Mouse (Mus musculus) lung, postnatal 0 days (tissue): ENCODE data around the gene Olfr548-ps1. TPM values are rescaled to one million over a fixed set of nuclear protein-coding genes. Genes with fewer than 3 reads are reported as not detected.
A peak's percentile ranks its signal among the peaks of the same experiment; 100 is the strongest.

Experiments
- ATAC-seq: fragments of 200-750 bp; cut with Nextera tagmentation; 2 replicates; pipeline ENCODE4 v1.8.0; 2017; ENCODE audit warnings: moderate library complexity
- DNase-seq: peaks from one replicate; pipeline ENCODE4 v3.0.0-alpha.2; 2016; ENCODE audit warnings: low spot score
- H3K27ac ChIP-seq: fragments of 300-500 bp; sonication (generic); 2 replicates; pipeline ENCODE4 v1.5.1; 2014; ENCODE audit warnings: antibody characterized with exemption, mild to moderate bottlenecking, low read length, mixed read lengths
- H3K27me3 ChIP-seq: fragments of 300-500 bp; sonication (generic); replicated peaks from 2 replicates; pipeline ENCODE4 v1.6.1; 2014; ENCODE audit warnings: low read length, mixed read lengths; ENCODE audit not compliant: insufficient read depth
- H3K36me3 ChIP-seq: fragments of 300-500 bp; sonication (generic); 2 replicates; pipeline ENCODE4 v1.6.1; 2014; ENCODE audit warnings: low read length, mixed read lengths; ENCODE audit not compliant: insufficient read depth
- H3K4me1 ChIP-seq: fragments of 300-500 bp; sonication (generic); 2 replicates; pipeline ENCODE4 v1.6.1; 2014; ENCODE audit warnings: antibody characterized with exemption, low read depth, low read length, mixed read lengths; ENCODE audit not compliant: insufficient read depth
- H3K4me2 ChIP-seq: fragments of 300-500 bp; sonication (generic); replicated peaks from 2 replicates; pipeline ENCODE4 v1.6.1; 2014; ENCODE audit warnings: low read depth, mild to moderate bottlenecking, low read length, moderate library complexity, mixed read lengths
- H3K4me3 ChIP-seq: fragments of 300-500 bp; sonication (generic); 2 replicates; pipeline ENCODE4 v1.5.1; 2014; ENCODE audit warnings: low read depth, low read length
- H3K9ac ChIP-seq: fragments of 300-500 bp; sonication (generic); replicated peaks from 2 replicates; pipeline ENCODE4 v1.6.1; 2014; ENCODE audit warnings: low read depth, mild to moderate bottlenecking
- H3K9me3 ChIP-seq: fragments of 300-500 bp; sonication (generic); 2 replicates; pipeline ENCODE4 v1.6.1; 2016; ENCODE audit warnings: low read length, mixed read lengths
- CTCF ChIP-seq: IDR thresholded peaks from 2 replicates; pipeline ENCODE4 v1.5.1; 2016; ENCODE audit warnings: antibody characterized with exemption, mild to moderate bottlenecking
- EP300 ChIP-seq: IDR thresholded peaks from 2 replicates; pipeline ENCODE4 v1.6.1; 2016; ENCODE audit warnings: antibody characterized with exemption, mild to moderate bottlenecking, control low read depth
- WGBS: fragments of 180-500 bp; shearing (Covaris S2); extraction: QIAGEN DNeasy Blood & Tissue Kit; methylation state at CpG from one replicate; pipeline ENCODE4 v1.1.7; 2014; 5-methylcytosine and 5-hydroxymethylcytosine counted together
- polyA plus RNA-seq: library from polyadenylated mRNA; unstranded; fragments of >200 nt; fragmentation: Nextera tagmentation; extraction: Ambion mirVana; gene quantifications from 2 replicates; pipeline ENCODE4 v1.2.1, GENCODE M21; 2015

The Olfr548-ps1 gene
- polyA plus RNA-seq, 1 experiment from 2014 or later, result not detected

DNA sequence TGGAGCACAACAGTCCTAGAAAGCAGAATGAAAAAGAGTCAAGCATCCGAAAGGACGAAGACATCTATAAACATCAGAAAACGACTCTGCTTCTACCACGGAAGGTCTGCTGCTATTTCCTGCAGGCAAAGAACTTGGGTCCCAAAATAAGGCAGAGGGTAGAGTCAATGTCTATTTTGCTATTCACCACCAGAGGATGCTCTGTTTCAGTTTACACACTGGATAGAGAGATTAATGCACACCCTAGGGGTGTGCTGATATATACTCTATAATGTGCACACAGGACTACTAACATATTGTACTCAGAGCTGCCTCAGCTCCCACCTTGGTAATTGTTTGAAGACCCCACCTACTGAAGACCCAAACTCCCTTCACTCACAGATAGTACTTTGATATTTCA is 25.5 kb downstream of the Olfr548-ps1 start:
- H3K36me3 ChIP-seq, result 0 out of 2 replicates have a peak, but pooled peaks cover 9% of the 10 kb centered on the region
- H3K4me1 ChIP-seq, result no peaks in the 10 kb centered on the region; the same call in none of the 2 replicates
- H3K9me3 ChIP-seq, result no peaks in the 10 kb centered on the region
- no peak overlapping the region for H3K4me2 ChIP-seq
- DNase-seq (no peak), ATAC-seq (no peak)
- 79% methylated on average over 4 of the region's 4 CpGs for WGBS
- no peaks in the 10 kb centered on the region for H3K27me3 ChIP-seq
- no peak overlapping the region for H3K27ac ChIP-seq
- no peak overlapping the region for H3K9ac ChIP-seq
- TF ChIP-seq CTCF, result peak; percentile 35
- TF ChIP-seq EP300, result no peak
- no peak overlapping the region for H3K4me3 ChIP-seq

DNA sequence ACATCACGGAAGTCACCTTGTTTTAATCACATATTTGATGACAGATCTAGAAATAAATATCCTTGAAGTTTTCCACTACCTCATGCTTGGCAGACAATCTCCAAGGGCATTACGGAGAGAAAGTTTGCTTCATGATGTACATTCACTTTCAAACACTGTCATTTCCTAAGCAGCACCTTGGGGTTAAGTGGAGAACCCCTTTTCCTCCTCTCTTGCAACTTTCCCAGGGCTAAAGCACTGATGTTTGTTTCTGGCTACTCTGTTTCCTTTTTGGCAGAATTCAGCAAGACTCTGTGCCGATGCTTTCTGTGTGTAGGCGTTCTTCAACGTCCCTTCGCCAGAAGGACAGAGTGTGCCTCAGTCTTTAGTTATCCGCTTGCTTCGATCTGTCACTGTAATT is 30.4 kb downstream of the Olfr548-ps1 start, which contains the start of gene Olfr550:
Olfr550 (plus strand) TSS at position 301 of the 400 bp plus-strand sequence.
- ATAC-seq, result no peak
- Histone ChIP-seq H3K9me3 (no peaks in the 10 kb centered on the region), H3K4me3 (no peak within 1 kb of the TSS), H3K27me3 (no peaks in the 10 kb centered on the region), H3K27ac (no peak within 1 kb of the TSS), H3K4me1 (no peaks in the 10 kb centered on the region), H3K36me3 (no peaks in the 10 kb centered on the region), H3K4me2 (no peak within 1 kb of the TSS), H3K9ac (no peak within 1 kb of the TSS)
- 82% methylated on average over 8 of the region's 8 CpGs for WGBS
- TF ChIP-seq EP300 (no peak), CTCF (no peak)
- no peak for DNase-seq

DNA sequence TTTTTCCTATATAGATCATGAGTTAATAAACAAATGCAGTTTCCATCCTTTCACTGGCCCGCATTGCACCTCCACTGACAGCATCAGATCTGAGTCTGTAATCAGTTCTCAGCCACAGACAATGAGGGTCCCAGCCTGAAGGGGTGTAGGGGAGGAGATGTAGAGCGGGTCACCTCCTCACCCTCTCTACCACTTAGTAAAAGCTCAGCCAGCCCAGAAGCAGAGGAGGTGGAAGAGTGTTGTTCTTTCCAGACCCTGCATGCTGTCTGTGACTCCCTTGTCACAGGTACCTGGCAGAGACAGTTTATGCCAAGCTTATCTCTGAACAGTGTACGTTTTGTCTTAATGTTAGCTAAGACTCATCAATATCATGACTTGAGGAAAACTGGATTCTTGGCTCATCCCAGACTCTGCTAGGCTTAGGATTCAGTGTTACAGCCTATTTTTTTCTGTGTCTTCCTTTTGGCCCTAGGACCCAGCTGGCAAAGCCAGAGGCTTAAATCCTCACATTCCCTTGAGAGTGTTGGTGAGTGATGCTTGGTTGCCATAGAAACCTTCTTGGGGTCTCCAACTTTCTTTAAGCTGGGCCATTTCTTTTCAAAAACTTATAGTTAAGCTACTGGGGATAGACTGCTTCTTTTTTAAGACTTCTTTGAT is 32.6 kb downstream of the Olfr548-ps1 start:
- Histone ChIP-seq H3K4me1 (no peaks in the 10 kb centered on the region), H3K9me3 (no peaks in the 10 kb centered on the region), H3K4me3 (no peak overlapping the region), H3K4me2 (no peak overlapping the region), H3K36me3 (no peaks in the 10 kb centered on the region), H3K9ac (no peak overlapping the region), H3K27me3 (no peaks in the 10 kb centered on the region), H3K27ac (no peak overlapping the region)
- TF ChIP-seq EP300 (no peak), CTCF (no peak)
- 64% methylated on average over 3 of the region's 3 CpGs for WGBS
- no peak for DNase-seq
- ATAC-seq, result no peak

GRCm38 (mm10) chr7:102575998-102576397 is 35.3 kb downstream of the Olfr548-ps1 start:
- Histone ChIP-seq H3K9ac (no peak overlapping the region), H3K27ac (no peak overlapping the region), H3K27me3 (no peaks in the 10 kb centered on the region), H3K9me3 (no peaks in the 10 kb centered on the region), H3K4me2 (no peak overlapping the region), H3K4me3 (no peak overlapping the region), H3K4me1 (no peaks in the 10 kb centered on the region), H3K36me3 (no peaks in the 10 kb centered on the region)
- DNase-seq (no peak), ATAC-seq (no peak)
- 55% methylated on average over 6 of the region's 6 CpGs for WGBS
- TF ChIP-seq EP300 (no peak), CTCF (no peak)

- TF ChIP-seq EP300 (no peak), CTCF (no peak)
These were observed 51.1 kb downstream of the Olfr548-ps1 start, which contains the start of gene Olfr551 for GRCm38 (mm10) chr7:102591786-102592185. TSS of gene Olfr551 (minus strand) at chr7:102591886.

More at GRCm38 (mm10) chr7:102591786-102592185, 51.1 kb downstream of the Olfr548-ps1 start, which contains the start of gene Olfr551:
- DNase-seq, result no peak
- no peak within 1 kb of the TSS for H3K4me2 ChIP-seq
- 89% methylated on average over 3 of the region's 3 CpGs for WGBS
- no peaks in the 10 kb centered on the region for H3K4me1 ChIP-seq
- H3K27ac ChIP-seq, result no peak within 1 kb of the TSS
- H3K9me3 ChIP-seq, result no peaks in the 10 kb centered on the region
- H3K9ac ChIP-seq, result no peak within 1 kb of the TSS
- H3K36me3 ChIP-seq, result no peaks in the 10 kb centered on the region
- H3K27me3 ChIP-seq, result no peaks in the 10 kb centered on the region
- H3K4me3 ChIP-seq, result no peak within 1 kb of the TSS
- no peak for ATAC-seq

Other genes with a start within 250 kb of the Olfr548-ps1 start
- gene Rrm1, start 99.2 kb upstream of the Olfr548-ps1 start, polyA plus RNA-seq, result 20.7 and 25.2 TPM in 2 replicates
- not detected in 2 replicates for gene Olfr543, start 59.2 kb upstream of the Olfr548-ps1 start, polyA plus RNA-seq
- not detected in 2 replicates for gene Olfr544, start 52.6 kb upstream of the Olfr548-ps1 start, polyA plus RNA-seq
- gene Olfr545, start 41.3 kb upstream of the Olfr548-ps1 start, polyA plus RNA-seq, result not detected in 2 replicates
- not detected in 2 replicates for gene Olfr547, start 6.1 kb upstream of the Olfr548-ps1 start, polyA plus RNA-seq
- not detected in 2 replicates for gene Olfr549, start 9.0 kb downstream of the Olfr548-ps1 start, polyA plus RNA-seq
- gene Trim21, start 24.6 kb downstream of the Olfr548-ps1 start, polyA plus RNA-seq, result 0.76 and 0.80 TPM in 2 replicates
- gene Olfr550, start 30.5 kb downstream of the Olfr548-ps1 start, polyA plus RNA-seq, result 0.21 TPM in 2 replicates
- gene Olfr551, start 51.0 kb downstream of the Olfr548-ps1 start, polyA plus RNA-seq, result not detected in 2 replicates
- not detected in 2 replicates for gene Olfr552, start 56.9 kb downstream of the Olfr548-ps1 start, polyA plus RNA-seq
- not detected in 2 replicates for gene Olfr553, start 77.3 kb downstream of the Olfr548-ps1 start, polyA plus RNA-seq
- not detected in 2 replicates for gene Olfr554, start 97.5 kb downstream of the Olfr548-ps1 start, polyA plus RNA-seq
- gene Olfr555, start 117.9 kb downstream of the Olfr548-ps1 start, polyA plus RNA-seq, result not detected in 2 replicates
- gene Olfr556, start 124.0 kb downstream of the Olfr548-ps1 start, polyA plus RNA-seq, result not detected in 2 replicates
- 11.6 and 13.2 TPM in 2 replicates for gene Trim68, start 146.4 kb downstream of the Olfr548-ps1 start, polyA plus RNA-seq
- not detected in 2 replicates for gene Olfr557, start 155.0 kb downstream of the Olfr548-ps1 start, polyA plus RNA-seq
- gene Olfr558, start 161.3 kb downstream of the Olfr548-ps1 start, polyA plus RNA-seq, result 0.13 and 0.16 TPM in 2 replicates
- gene Olfr33, start 178.2 kb downstream of the Olfr548-ps1 start, polyA plus RNA-seq, result not detected in 2 replicates
- gene Olfr559, start 186.6 kb downstream of the Olfr548-ps1 start, polyA plus RNA-seq, result not detected in 2 replicates
- gene Olfr560, start 218.5 kb downstream of the Olfr548-ps1 start, polyA plus RNA-seq, result not detected in 2 replicates
- gene Olfr78, start 218.6 kb downstream of the Olfr548-ps1 start, polyA plus RNA-seq, result 0.04 and 0.12 TPM in 2 replicates
- not detected in 2 replicates for gene Olfr561, start 230.3 kb downstream of the Olfr548-ps1 start, polyA plus RNA-seq